Mouse (Mus musculus) layer of hippocampus, postnatal 10 days (tissue): ENCODE results near the gene Ddx19b. TPM values are rescaled to one million over a fixed set of nuclear protein-coding genes. Genes with fewer than 3 reads are reported as not detected.
"Not testable (repeated sequence)": the region's sequence is repeated elsewhere in the genome, so short reads cannot be mapped to it uniquely, and the experiment has no call there.

Experiments used
- DNase-seq, 2 experiments: peaks; one replicate each; pipeline ENCODE4 v3.0.0; 2021; ENCODE audit warnings: low spot score in 2 of 2
- long read RNA-seq: library from polyadenylated mRNA; stranded (forward); transcript quantifications from one replicate; pipeline ENCODE4 v2.0.0, GENCODE M21; 2023
- total RNA-seq, 2 experiments: library from RNA; stranded (reverse); gene quantifications; 2 replicates each; pipeline ENCODE4 v1.2.3; 2021

Ddx19b gene
- total RNA-seq = 10 to 100 TPM; 23.0 to 25.3 TPM
- long read RNA-seq, full-length matches to known transcripts = 6 of 8 reads
- long read RNA-seq, partial matches to known transcripts = 0 of 8 reads
- long read RNA-seq, other reads (novel, unspliced or antisense) = 2 of 8 reads

DNA sequence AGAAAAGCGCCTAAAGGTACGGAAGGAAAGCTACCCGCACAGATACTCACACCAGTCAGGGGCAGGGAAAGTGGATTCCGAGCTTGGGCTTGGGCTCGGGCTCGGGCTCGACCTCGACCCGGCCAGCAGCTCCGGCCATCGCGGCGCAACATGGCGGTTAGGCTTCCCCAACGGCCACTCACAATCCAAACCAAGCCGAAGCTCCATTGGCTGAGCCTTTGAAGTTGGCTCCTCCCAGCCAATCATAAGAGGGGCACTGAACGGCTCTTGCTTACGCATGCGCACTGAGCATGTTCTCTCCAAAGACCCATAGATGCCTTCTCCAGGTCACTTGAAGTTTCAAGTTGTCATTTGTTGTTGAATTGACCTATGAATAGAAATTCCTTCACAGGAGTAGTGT lies at the start of gene Ddx19b:
Ddx19b (minus strand) TSS at position 180 of the 400 bp plus-strand sequence.
- no peak for DNase-seq

GRCm38 (mm10) chr8:111079861-111080271 lies 48.3 kb upstream of the Ddx19b start:
- DNase-seq = no peak

DNA sequence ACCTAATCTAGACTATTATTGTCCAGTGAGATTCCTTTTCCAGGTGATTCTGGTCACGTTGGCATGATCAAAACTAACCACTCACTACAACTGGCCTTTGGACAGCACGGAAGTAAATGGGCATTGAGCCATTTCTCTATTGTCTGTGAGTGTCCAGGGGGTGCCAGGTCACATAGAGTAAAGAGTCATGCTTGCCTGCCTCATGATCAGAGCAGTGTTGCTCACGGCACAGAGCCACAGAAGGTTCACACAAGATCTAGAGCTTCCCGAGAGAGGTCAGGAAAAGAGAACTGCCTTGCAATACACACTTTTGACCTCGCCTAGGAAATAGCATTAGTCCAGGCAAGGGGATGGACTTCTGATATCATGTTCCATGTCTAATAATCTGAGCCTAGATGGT lies 47.9 kb upstream of the Ddx19b start:
- DNase-seq = no peak

- DNase-seq = no peak
Observed at GRCm38 (mm10) chr8:111075926-111076325, 44.4 kb upstream of the Ddx19b start.

- not testable (repeated sequence) for DNase-seq
Observed at GRCm38 (mm10) chr8:111068660-111069059, 37.1 kb upstream of the Ddx19b start.

DNA sequence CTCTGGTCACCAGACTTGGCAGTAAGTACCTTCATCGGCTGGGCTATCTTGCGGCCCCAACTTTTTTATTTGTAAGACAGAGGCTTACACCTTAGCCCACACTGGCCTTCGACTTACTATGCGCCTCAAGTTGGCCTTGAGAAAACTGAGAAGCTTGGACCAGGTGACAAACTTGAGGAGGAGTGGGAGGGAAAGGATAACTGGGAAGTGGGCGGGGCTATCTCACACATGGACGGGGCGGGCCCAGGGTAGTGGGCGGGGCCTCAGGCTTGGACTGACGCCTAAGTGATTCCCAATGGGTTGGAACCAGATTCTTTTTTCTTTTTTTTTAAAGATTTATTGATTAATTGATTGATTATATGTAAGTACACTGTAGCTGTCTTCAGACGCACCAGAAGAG lies 35.9 kb upstream of the Ddx19b start:
- DNase-seq = no peak

GRCm38 (mm10) chr8:111066308-111066707 lies 34.8 kb upstream of the Ddx19b start:
- no peak for DNase-seq

- no peak for DNase-seq
Observed at GRCm38 (mm10) chr8:111062893-111063292, 31.3 kb upstream of the Ddx19b start.

DNA sequence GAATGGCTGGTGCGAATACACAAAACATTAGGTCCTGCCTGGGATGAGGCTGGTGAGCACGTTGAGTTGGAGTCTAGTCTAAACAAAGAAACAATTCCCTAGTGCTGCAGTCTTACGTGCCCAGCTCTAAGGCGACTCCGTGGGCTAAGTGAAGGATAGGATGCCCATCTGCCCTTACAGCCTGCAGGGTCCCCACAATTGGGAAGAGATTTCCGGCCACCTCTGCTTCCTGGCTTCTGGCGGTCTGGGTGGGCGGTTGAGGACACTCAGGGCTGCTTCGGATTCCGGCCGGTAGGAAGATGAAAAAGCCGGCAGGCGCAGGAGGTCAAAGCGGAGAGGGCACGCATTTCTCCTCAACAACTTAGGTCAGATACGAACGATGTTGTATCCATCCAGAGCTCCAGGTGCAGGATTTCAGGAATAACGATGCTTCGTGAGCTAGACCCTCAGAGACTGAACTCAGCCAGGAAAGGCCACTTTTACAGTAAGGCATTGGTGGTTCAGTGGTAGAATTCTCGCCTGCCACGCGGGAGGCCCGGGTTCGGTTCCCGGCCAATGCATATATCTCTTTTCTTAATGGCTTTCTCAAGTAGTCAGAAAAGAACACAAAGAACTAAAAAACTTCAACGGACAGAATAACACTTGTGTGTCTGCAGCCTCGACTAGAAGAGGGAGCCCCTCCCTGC lies 30.7 kb upstream of the Ddx19b start:
- DNase-seq = peak; percentile 95

- no peak for DNase-seq
Observed at GRCm38 (mm10) chr8:111061688-111062071, 30.1 kb upstream of the Ddx19b start.

GRCm38 (mm10) chr8:111058946-111059572 lies 27.5 kb upstream of the Ddx19b start:
- no peak for DNase-seq

DNA sequence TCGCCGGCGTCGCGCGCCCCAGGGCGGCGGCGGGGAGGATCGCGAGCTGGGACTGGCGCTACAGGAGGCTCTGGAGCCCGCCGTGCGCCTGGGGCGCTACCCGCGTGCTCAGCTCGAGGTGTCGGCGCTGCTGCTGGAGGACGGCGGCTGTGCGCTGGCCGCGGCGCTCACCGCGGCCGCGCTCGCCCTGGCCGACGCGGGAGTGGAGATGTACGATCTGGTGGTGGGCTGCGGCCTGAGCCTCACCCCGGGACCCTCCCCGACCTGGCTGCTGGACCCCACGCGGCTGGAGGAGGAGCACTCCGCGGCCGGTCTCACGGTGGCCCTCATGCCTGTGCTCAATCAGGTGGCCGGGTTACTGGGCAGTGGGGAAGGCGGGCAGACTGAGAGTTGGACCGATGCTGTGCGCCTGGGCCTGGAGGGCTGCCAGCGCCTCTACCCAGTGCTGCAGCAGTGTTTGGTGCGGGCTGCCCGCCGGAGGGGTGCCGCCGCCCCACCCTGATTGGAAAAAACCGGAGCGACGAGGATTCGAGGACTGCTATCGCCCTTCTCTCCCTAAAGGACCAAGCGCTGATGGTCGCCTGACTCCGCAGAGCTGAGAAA lies 25.2 kb upstream of the Ddx19b start:
- DNase-seq = peak; percentile 40 to 62

DNA sequence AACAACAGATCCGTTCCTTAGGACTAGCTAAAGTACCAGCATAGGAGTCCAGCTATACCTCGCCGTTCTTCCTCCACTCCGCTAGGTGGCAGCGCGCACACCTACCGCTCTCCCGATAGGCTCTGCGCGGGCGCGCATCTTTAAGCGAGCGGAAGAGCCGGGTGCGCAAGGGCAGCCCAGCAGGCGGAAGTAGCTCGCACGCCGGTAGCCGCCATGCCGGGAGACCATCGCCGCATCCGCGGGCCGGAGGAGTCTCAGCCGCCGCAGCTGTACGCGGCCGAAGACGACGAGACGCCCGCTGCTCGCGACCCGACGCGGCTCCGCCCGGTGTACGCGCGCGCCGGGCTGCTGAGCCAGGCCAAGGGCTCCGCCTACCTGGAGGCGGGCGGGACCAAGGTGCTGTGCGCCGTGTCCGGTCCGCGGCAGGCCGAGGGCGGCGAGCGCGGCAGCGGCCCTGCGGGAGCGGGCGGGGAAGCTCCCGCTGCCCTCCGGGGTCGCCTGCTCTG lies 24.7 kb upstream of the Ddx19b start, which contains the start of gene Exosc6:
Exosc6 (plus strand) TSS at position 182 of the 506 bp plus-strand sequence.
- peak; percentile 90 to 94 for DNase-seq

GRCm38 (mm10) chr8:111055661-111056060 lies 24.1 kb upstream of the Ddx19b start:
- DNase-seq = no peak

- DNase-seq = no peak
Observed at GRCm38 (mm10) chr8:111055031-111055634, 23.6 kb upstream of the Ddx19b start.

GRCm38 (mm10) chr8:111053827-111054518 lies 22.4 kb upstream of the Ddx19b start:
- DNase-seq = no peak

GRCm38 (mm10) chr8:111049106-111049505 lies 17.6 kb upstream of the Ddx19b start:
- DNase-seq = no peak

DNA sequence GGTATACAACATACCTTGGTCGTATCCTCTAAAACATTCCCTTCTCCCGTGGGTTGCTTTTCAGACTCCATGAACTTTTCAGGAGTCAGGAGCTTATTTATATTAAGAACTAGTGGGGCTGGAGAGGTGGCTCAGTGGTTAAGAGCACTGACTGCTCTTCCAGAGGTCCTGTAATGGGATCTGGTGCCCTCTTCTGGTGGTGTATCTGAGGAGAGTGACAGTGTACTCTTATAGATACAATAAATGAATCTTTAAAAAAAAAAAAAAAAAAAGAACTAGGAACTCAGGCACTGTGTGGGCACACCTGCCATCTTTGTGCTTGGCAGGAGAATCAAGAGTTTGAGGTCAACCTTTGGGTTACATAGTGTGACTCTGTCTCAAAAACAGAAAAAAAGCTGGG lies 17.1 kb upstream of the Ddx19b start:
- DNase-seq = no peak

GRCm38 (mm10) chr8:111044003-111044734 lies 12.6 kb upstream of the Ddx19b start:
- DNase-seq = no peak

- DNase-seq = no peak
Observed at GRCm38 (mm10) chr8:111042546-111042945, 11.0 kb upstream of the Ddx19b start.
